Mouse (Mus musculus): ENCODE measurements around the gene Zfp128.
"Not testable (repeated sequence)": the region's sequence is repeated elsewhere in the genome, so short reads cannot be mapped to it uniquely, and the experiment has no call there.

The Zfp128 gene

DNA sequence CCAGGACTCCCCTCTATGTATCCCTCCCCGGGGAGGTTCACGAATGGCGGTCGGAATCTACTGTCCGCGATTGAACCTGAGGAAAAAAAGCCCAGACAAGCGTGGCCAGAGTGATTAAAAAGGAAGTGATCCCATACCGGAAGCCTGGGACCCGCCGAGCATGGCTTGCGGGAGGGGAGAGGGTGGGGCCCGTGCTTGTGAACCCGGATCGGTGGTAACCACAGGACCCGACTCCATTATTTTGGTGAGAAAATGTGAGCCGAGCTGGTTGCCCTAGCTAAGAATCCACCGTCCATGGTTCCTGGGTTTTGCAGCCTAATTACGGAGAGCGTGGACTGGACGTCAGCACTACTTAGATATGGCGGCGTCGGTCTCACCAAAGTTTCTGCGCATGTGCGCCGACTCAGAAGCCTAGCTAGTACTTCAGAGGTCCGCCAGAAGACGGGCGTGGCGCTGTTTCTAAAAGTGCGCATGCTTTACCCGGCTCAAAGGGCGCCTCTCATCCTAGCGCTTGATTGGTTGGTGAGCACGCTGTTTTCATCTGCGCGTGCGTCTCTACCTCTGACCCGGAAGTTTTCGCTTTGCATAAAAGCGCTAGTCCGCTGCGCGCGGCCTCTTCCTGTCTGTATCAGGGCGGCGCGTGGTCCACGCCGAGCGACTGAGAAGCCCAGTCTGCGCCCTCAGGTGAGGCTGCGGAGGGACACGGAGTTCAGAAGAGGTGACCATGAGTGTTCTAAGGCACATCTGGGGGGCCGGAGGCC is 40.9 kb downstream of the Zfp128 start, which contains the start of gene Rps5:
Rps5 (plus strand) TSS at position 586 of the 761 bp plus-strand sequence.
- DNase-seq (ENCODE audit: low spot score in 2 of 2), result peak; percentile 98

GRCm38 (mm10) chr7:12922729-12923128 is 41.8 kb downstream of the Zfp128 start:
- DNase-seq (ENCODE audit: low spot score in 2 of 2), result no peak

- DNase-seq (ENCODE audit: low spot score in 2 of 2), result no peak
Observed at GRCm38 (mm10) chr7:12926316-12926715, 45.3 kb downstream of the Zfp128 start.

DNA sequence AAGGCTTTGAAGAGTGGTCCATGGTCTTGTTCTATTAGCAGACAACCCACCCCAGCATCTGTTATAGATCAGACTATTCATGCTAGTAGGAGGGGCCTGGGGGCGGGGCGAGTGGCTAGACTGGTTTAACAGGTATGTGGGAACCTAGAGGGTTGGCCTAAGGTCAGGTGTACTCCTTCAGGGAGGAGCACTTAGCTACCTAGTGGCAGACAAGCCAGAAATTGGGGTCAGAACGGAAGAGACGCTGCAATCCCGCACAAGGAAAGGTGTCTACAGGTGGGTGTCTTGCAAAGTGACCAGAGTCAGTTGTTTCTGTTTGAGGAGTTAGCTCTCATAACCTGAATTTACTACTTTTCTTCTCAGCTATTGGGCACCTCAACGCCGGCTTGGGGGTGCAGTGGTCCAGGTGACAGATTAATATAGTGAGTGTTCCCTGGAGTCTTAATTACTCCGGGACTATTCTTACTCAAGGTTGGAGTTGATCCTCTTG is 46.3 kb downstream of the Zfp128 start, which contains the start of gene Rnf225:
Rnf225 (plus strand) TSS at position 226 of the 490 bp plus-strand sequence.
- DNase-seq (ENCODE audit: low spot score in 2 of 2), result no peak

- peak in 1 of 2 experiments; percentile 30 for DNase-seq (ENCODE audit: low spot score in 2 of 2)
Observed at GRCm38 (mm10) chr7:12927693-12928589, 47.0 kb downstream of the Zfp128 start.

DNA sequence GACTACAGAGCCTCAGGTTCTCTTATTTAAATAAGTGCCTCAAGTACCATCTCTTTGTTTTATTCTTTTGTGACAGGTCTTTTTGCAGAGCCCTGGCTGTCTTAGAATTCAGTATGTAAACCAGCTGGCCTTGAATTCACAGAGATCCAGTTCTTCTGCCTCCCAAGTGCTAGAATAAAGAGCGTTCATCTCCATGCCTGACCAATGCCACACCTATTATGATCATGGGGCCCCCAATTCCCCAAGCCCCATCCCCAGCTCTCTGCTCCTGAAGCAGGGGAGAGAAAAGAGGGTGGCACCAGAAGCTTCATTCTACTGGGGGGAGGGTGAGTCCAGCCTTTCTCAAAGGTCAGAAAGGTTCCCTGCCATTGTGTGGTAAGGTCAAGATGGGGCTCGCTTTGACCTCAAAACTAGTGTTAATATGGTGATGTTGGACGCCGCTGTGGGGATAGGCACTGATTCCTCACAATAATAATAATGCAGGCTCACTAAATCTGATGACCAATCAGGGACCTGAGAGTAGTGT is 52.7 kb downstream of the Zfp128 start:
- DNase-seq (ENCODE audit: low spot score in 2 of 2), result no peak

DNA sequence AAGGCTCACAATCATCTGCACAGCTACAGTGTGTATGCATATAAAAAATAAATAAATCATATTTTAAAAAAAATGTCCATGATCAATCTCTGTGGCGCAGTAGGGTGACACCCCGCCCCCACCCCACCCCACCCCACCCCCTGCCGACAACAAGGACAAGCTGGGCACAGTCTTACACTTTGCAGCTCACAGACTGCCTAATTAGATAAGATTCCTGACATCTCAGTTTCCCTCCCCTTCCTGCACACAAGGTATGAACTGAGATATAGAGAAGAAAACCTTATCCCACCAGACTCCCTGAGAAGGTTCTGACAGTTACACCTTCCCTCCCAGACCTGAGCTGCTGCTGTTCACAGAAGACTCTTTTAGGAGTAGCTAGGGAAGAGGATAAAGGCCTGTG is 53.8 kb downstream of the Zfp128 start:
- no peak for DNase-seq (ENCODE audit: low spot score in 2 of 2)

DNA sequence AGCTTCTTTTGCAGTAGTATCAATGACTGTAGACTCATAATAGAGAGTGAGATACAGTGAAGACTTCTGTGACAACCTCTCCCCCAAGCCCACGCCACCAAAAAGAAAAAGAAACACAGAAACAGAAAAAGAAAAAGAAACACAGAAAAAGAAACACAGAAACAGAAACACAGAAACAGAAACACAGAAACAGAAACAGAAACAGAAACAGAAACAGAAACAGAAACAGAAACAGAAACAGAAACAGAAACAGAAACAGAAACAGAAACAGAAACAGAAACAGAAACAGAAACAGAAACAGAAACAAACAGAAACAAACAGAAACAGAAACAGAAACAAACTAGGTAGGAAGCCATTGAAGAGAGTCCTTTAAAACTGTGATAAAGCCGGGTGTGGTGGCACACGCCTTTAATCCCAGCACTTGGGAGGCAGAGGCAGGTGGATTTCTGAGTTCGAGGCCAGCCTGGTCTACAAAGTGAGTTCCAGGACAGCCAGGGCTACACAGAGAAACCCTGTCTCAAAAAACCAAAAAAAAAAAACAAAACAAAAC is 56.4 kb downstream of the Zfp128 start:
- DNase-seq (ENCODE audit: low spot score in 2 of 2), result not testable (repeated sequence)

DNA sequence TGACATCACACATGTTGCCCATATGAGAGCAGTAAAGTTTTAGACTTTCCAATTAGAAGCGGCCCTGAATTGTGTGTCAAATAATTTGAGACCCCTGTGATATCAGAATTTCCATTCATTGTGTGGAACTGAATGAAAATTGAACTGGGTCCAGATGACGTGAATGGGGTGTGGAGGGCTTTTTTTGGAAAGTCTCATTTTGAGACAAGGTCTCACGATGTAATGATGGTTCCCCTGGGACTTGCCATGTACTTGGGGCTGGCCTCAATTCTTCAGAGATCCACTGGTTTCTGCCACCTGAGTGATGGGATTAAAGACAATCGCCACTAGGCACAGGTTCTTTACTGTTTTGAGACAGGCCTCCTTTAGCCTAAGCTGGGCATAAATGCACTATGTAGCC is 59.6 kb downstream of the Zfp128 start:
- DNase-seq (ENCODE audit: low spot score in 2 of 2), result no peak
